Mouse (Mus musculus) heart, postnatal 14 days (tissue): ENCODE measurements around the gene Cacna2d2. TPM values are rescaled to one million over a fixed set of nuclear protein-coding genes. Genes with fewer than 3 reads are reported as not detected.

Source experiments
- DNase-seq, 2 experiments: peaks; one replicate each; pipeline ENCODE4 v3.0.0; 2021 to 2022
- intact Hi-C: fragments of 180-260 bp; cut with DNase I; formaldehyde crosslinking; loops from one replicate; pipeline ENCODE4 v1.15.1; 2025
- total RNA-seq, 2 experiments: library from RNA; stranded (reverse); gene quantifications; 2 replicates each; pipeline ENCODE4 v1.2.3; 2021

Gene Cacna2d2
- total RNA-seq, 2 experiments from 2014 or later: 5.0 to 10.5 TPM

- no peak for DNase-seq
- intact Hi-C loops: no loop called here
These were observed 52.6 kb downstream of the Cacna2d2 start for GRCm38 (mm10) chr9:107451891-107452521.

GRCm38 (mm10) chr9:107452552-107452951, 53.1 kb downstream of the Cacna2d2 start:
- intact Hi-C loops: no loop called here
- DNase-seq: peak in 1 of 2 experiments; percentile 21

- intact Hi-C loops: no loop called here
- no peak for DNase-seq
These were observed 53.7 kb downstream of the Cacna2d2 start for GRCm38 (mm10) chr9:107453151-107453550.

GRCm38 (mm10) chr9:107456667-107457066, 57.3 kb downstream of the Cacna2d2 start:
- DNase-seq: no peak
- intact Hi-C loops: no loop called here

- intact Hi-C loops: loop anchor here (2.0 kb wide), 1 partner anchor 96 kb away; no protein-coding TSS in a partner anchor
- no peak for DNase-seq
These were observed 63.5 kb downstream of the Cacna2d2 start for GRCm38 (mm10) chr9:107462907-107463306.

- intact Hi-C loops: loop anchor here (2.0 kb wide), 1 partner anchor 97 kb away; no protein-coding TSS in a partner anchor
- DNase-seq: peak; percentile 79 to 88
These were observed 64.1 kb downstream of the Cacna2d2 start for GRCm38 (mm10) chr9:107463509-107463908.

- no peak for DNase-seq
- intact Hi-C loops: no loop called here
These were observed 64.7 kb downstream of the Cacna2d2 start for GRCm38 (mm10) chr9:107464130-107464529.

GRCm38 (mm10) chr9:107465657-107466056, 66.2 kb downstream of the Cacna2d2 start:
- no peak for DNase-seq
- intact Hi-C loops: no loop called here

GRCm38 (mm10) chr9:107469213-107469795, 69.9 kb downstream of the Cacna2d2 start:
- DNase-seq: no peak
- intact Hi-C loops: no loop called here

GRCm38 (mm10) chr9:107470427-107470826, 71.0 kb downstream of the Cacna2d2 start:
- intact Hi-C loops: no loop called here
- DNase-seq: no peak

- intact Hi-C loops: no loop called here
- no peak for DNase-seq
These were observed 74.6 kb downstream of the Cacna2d2 start for GRCm38 (mm10) chr9:107474016-107474415.

GRCm38 (mm10) chr9:107478979-107479378, 79.6 kb downstream of the Cacna2d2 start:
- intact Hi-C loops: no loop called here
- DNase-seq: no peak

- intact Hi-C loops: no loop called here
These were observed 80.2 kb downstream of the Cacna2d2 start for GRCm38 (mm10) chr9:107479593-107479992.

GRCm38 (mm10) chr9:107480477-107481069, 81.2 kb downstream of the Cacna2d2 start:
- intact Hi-C loops: no loop called here
- no peak for DNase-seq

More at GRCm38 (mm10) chr9:107479593-107479992, 80.2 kb downstream of the Cacna2d2 start:
- DNase-seq: no peak

GRCm38 (mm10) chr9:107481340-107481739, 81.9 kb downstream of the Cacna2d2 start:
- intact Hi-C loops: no loop called here
- DNase-seq: no peak

GRCm38 (mm10) chr9:107482004-107482403, 82.6 kb downstream of the Cacna2d2 start:
- intact Hi-C loops: no loop called here
- DNase-seq: no peak

- no peak for DNase-seq
- intact Hi-C loops: no loop called here
These were observed 83.4 kb downstream of the Cacna2d2 start for GRCm38 (mm10) chr9:107482770-107483169.

- no peak for DNase-seq
- intact Hi-C loops: no loop called here
These were observed 84.3 kb downstream of the Cacna2d2 start for GRCm38 (mm10) chr9:107483714-107484113.

- intact Hi-C loops: no loop called here
- DNase-seq: no peak
These were observed 84.9 kb downstream of the Cacna2d2 start for GRCm38 (mm10) chr9:107484302-107484701.

- intact Hi-C loops: no loop called here
- no peak for DNase-seq
These were observed 85.4 kb downstream of the Cacna2d2 start for GRCm38 (mm10) chr9:107484766-107485165.

GRCm38 (mm10) chr9:107486086-107486485, 86.7 kb downstream of the Cacna2d2 start:
- no peak for DNase-seq
- intact Hi-C loops: no loop called here
